Mouse (Mus musculus) spleen, adult 18-20 months (tissue): ENCODE measurements around the gene Mad2l1bp.

Source experiments
- DNase-seq, 2 experiments: peaks; one replicate each; pipeline ENCODE4 v3.0.0; 2022; ENCODE audit warnings: mixed read lengths in 2 of 2

Gene Mad2l1bp

DNA sequence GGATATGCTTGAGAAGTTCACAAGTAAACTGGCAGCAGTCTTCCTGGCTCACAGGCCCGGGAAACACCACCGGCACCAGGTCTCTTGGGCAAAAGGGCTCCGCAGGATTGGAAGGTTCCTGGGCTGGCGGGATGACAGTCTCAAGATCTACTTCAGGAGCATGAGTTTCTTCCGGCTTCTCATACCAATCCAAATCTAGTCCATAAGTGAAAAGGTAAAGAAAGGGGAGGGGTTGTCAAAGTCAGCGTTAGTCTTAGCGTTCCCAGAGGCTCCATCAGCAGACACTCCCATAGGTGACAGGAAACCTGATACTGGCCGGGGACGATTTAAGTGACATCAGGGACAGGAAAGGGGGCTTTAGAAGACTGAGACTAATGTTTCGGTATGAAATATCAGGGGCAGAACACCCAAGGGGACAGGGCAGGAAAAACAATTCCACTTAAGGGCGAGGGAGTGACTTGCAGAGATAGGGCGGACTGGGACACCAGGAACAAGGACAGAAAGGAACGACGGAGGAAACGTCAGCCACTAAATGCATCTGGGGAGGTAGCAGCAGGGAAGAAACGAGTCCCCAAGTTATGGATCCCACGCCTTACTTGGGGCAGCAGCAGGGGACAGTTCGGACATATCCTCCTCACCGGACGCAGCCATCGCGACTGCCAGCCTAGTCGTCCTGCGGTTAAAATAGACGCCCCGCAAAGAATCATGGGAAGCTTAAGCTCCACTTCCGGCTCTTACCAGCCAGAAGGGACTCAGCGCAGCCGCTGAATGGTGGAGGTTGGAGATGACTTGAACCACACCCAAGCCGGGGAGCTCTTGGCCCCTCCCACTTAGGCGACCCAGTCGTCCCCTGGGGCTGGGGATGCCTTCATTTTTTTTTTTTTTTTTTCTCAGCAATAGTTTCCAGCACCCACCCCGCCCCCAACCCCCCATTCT lies at the start of gene Mad2l1bp:
Mad2l1bp (minus strand) TSS at position 707 of the 936 bp plus-strand sequence.
- DNase-seq = peak; percentile 80 to 81

DNA sequence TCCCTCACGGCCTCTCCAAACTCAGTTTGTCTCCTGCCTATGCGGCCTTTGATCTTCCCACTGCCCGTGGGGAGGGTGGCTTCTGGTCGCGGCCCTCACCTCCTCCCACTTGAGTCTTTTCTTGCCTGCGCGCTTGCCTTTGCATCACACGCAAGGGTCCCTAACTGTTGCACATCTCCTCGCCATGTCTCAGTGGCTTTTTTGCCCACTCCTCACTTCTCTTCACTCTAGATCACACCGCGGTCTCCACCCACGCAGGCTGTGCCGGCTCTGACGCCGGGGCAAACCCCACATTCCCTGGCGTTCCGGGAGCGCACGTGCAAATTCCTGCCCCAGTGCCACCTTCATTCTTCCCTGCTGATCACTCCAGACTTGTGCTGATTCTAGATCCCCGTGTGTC lies 49.7 kb upstream of the Mad2l1bp start:
- no peak for DNase-seq

DNA sequence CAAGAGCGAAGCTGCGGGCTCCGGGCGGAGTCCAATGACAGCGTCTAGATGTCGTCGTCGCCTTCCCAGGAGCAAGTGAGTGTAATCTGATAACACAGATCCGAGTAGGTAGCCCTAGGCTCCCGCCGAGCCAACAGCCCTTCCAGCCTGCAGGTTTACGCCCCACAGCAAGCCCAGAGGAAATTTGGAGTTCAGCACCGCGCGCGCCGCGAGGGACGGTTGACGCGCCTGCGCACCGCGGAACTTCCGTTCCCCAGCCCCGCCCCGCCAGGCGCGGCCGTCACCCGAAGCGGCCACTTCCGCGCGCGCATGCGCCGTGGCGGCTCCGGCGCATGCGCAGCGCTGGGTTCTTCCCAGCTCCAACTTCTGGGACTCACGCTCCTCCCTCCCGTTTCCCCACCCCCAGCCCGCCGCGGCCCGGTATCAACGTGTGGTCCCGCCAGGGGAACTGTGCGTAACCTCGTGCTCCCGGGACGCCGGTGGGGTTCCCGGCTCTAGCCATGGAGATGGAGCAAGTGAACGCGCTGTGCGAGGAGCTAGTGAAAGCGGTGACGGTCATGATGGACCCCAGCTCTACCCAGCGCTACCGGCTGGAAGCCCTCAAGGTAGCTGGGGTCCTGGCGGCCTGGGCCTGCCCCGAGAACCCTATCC lies 49.2 kb upstream of the Mad2l1bp start, which contains the start of the genes Polh and Xpo5:
Polh (minus strand) TSS at position 225 of the 651 bp plus-strand sequence.
Xpo5 (plus strand) TSS at position 362 of the 651 bp plus-strand sequence.
- DNase-seq = peak; percentile 89 to 93

DNA sequence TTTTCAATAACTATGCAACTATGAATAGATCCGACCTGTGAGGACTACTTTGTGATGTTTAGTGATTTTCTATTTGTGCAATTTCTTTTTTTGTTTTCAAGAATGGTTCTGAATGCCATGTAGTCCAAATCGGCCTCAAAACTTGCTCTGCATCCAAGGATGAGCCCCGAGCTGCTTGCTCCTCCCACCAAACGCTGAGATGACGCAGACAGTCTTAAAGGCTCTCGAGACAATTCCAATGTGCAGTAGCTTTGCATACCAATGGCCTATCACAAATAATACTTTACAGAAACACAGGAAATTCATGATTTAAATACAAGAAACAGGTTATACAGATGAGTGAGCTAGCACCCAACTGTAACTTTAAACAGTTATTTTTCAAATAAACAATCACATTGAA lies 47.8 kb upstream of the Mad2l1bp start:
- no peak for DNase-seq

DNA sequence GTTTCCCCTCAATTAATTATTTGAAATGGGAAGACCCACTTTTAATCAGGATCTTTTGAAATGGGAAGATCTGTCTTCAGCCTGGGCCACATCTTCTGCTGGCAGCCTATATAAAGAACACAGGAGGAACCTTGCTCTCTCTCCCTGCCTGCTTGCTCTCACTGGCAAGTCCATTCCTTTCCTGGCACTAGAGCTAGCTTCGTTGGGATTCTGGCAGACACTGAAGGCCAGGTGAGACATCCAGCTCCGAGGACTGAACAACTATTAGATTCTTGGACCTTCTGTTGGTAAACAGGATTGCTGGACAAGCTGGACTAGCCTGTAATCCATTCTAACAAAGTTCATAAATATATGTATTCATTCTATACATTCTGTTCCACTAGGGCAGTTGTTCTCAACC lies 35.5 kb upstream of the Mad2l1bp start:
- DNase-seq = no peak

DNA sequence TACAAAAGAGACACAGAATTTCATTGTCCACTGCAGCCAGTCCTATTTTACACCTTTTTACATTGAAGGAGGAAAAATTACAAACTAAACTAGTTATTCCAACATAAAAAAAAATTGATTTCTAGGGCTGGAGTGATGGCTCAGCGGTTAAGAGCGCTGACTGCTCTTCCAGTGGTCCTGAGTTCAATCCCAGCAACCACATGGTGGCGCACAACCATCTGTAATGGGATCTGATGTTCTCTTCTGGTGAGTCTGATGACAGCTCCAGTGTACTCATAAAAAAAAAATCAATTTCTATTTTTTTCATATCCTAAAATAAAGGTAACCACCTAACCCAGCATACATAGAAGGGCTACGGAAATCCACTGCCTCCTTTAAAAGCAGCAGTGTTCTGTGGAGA lies 28.9 kb upstream of the Mad2l1bp start:
- no peak for DNase-seq

DNA sequence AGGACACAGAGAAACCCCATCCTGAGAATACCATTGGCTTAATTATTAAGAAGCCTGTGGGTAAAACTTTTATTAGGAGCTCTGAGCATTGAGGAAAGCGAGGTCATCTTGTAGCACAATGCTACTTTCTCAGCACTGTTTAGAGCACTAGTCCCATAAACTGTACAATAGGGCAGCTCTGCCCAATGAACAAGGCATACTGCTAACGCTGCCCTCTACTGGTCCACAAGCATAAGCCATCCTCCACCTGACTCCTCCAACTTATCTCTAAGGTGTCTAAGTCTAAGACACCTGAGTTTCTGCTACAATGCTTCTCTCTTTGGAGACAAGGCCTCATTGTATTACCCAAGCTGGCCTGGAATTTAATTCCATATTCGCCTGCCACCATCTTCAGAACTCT lies 17.2 kb upstream of the Mad2l1bp start:
- DNase-seq = no peak

DNA sequence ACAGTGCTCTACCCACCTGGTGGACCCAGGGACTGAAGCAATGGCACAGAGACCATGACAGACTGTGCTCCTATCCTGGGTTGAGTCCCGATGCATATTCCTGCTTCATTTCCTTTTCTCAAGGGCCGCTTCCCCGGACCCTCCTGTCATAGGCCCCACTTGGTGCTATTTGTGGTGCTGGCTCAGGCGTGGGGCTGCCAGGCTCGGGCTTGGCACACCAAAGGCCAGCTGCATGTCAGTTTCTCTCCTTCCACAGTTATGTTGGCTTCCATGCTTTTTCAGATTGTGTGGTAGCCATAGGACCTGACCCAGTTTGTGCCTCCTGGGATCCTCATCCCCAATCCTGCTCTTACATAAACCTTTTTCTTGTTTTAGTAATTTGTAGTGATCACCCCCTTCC lies 15.4 kb upstream of the Mad2l1bp start:
- DNase-seq = no peak

DNA sequence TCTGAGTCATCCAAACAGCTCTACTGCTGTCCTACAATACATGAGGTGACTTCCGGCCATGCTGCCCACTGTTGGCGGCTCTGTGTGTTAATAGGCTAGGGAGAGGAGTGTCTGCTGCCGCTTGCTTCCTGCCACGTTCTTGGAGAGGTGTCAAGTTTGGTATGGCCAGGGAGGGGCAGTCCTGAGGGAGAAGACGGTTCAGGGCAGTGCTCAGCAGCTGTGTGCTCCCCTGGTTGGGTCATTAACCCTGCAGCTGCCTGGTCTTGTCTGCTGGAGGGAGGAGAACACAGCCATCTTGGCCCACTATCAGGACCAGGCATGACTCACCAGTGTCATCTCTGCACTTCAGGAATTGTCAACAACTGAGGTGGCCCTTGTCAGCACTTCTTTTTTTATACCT lies 15.0 kb upstream of the Mad2l1bp start:
- no peak for DNase-seq

DNA sequence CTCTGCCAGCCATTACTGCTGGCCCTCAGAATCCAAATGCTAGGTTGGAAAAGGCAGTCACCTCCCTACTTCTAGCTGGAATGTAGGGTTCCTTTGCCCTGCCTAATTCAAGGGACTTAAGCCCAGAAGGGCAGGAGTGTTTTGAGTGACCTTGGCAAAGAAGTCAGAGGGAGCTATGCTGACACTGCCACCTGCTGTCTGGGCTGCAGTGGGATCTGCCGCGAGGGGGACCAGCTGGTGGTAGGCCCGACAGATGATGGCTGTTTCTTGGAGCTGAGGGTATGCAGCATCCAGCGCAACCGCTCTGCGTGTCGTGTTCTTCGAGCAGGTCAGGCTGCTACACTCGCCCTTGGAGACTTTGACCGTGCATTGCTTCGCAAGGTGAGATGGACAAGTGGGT lies 13.7 kb upstream of the Mad2l1bp start:
- DNase-seq = no peak

DNA sequence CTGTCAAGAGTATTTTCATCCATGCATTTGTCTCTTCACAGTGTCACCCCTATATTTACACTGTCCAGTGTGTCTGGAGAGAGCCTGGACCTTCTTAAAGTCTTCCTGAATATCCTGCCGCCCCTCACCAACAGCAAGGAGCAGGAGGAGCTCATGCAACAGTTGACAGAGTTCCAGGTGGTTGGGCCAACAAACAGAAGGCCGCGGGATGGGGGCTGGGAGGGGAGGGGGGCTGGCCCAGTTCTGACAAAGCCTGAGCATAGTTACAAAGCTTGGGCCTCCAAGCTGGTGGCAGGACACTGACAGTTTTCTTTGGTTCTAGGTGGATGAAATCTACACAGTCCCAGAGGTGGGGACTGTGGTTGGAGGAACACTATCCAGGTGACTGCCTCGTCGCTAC lies 12.9 kb upstream of the Mad2l1bp start:
- no peak for DNase-seq

DNA sequence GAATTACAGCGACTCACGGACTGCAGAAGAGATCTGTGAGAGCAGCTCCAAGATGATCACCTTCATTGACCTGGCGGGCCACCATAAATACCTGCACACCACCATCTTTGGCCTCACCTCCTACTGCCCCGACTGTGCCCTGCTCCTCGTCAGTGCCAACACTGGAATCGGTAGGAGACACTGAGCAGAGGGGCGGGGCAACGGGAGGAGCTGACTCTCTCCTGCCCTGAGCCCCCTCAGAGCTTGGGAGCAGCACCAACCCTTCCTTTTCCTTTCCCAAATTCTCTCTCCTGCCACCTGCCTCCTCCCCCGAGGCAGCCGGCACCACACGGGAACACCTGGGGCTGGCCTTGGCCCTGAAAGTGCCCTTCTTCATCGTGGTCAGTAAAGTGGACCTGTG lies 12.1 kb upstream of the Mad2l1bp start:
- DNase-seq = no peak

DNA sequence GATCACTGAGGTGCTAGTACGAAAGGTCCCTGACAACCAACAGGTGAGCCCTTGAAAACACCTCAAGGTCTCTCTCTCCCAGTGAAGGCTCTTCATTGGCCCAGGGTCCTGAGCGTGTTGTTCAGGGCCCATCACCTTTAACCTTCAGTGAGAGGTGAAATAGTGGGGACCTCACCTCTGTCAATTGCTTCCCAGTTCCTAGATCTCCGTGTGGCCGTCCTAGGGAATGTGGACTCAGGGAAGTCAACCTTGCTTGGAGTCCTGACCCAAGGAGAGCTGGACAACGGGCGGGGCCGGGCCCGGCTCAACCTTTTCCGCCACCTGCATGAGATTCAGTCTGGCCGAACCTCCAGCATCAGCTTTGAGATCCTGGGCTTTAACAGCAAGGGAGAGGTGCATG lies 11.4 kb upstream of the Mad2l1bp start:
- no peak for DNase-seq

DNA sequence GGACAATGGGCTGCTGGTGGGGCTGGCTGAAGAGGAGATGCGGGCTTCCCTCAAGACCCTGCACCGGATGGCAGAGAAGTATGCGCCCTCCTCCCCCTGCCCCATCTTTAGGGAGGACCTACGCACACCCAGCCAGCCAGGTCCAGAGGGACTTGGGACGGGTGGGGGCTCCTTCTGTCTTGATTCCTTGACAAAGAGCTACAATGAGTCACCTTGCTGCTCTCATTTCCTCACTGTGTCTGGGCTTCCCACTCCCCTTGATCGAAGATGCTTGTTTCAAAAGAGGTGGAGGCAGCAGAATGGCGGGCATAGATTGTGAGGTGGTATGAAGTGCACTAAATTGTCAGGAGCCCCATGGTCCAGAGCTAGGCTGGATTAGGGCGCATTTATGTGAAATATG lies 10.9 kb upstream of the Mad2l1bp start:
- DNase-seq = no peak

DNA sequence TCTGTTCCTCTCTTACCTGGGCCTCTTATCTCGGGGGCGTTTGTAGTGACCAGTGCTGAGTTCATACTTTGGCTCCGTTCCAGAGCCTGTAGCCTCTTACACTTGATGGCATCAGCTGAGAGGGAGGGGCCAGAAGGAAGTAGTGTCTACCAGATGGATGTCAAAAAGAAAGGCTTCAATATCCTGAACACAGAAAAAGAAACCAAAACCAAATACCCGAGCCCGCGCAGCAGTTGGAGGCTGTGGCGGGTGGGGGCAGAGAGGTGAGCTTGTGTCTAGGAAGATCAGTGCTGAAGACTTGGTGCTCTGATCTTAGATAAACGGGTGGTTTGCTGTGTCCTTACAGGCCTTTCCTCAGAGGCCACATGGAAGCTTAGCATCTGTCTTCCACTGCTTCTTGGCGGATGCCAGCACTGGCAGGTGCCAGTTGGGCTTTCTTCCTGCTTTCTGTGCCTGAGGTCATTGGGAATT lies 9.6 kb upstream of the Mad2l1bp start:
- peak; percentile 32 to 46 for DNase-seq

DNA sequence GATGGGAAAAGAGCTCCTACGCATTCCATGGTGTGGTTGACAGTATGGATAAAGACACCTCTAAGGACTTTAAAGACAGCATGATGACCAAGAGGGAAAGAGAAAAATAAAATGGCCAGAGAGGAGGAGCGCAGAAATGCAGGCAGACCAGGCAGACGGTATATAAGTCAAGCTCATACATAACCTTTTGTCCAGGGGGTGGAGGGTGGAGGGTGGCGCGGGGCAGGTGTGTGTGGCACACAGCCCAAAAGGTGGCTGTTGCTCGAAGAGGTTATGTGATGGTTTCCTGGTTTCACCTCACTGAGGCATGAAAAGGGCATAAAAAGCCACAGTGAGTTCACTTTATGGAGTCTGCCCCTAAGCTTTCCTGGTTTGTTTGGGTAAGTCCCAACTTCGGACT lies 9.2 kb upstream of the Mad2l1bp start:
- DNase-seq = no peak

DNA sequence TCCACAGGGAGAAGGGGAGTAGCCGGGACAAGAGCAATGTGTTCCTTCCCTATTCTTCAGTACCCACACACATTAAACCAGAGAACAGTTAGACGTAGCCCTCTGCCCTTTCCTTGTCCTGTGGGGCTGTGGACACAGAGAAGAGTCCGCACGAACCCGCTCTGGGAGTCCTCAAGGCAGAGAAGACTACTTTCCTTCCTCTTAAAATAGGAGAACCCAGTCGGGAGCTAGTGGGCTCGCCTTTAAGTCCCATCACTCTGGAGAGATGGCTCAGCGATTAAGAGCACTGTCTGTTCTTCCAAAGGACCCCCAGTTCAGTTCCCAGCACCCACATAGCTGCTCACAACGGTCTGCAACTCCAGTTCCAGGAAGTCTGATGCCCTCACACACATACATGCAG lies 8.4 kb upstream of the Mad2l1bp start:
- no peak for DNase-seq

DNA sequence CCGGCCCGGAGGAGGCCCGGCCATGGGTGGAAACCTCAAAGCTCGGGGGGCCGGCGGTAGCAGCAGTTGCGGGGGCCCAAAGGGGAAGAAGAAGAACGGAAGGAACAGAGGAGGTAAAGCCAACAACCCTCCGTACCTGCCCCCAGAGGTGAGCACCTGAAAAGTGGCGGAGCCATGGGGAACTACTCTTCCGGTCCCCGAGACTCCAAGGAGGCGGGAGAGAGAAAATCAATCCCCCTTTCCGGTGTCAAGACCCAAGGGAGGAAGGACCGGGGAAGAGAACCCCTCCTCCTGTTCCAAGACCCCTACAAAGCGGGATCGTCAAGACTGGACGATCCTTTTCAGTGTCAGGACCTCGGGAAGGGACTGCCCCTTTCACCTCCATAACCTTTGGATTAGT lies 7.8 kb upstream of the Mad2l1bp start:
- DNase-seq = no peak

DNA sequence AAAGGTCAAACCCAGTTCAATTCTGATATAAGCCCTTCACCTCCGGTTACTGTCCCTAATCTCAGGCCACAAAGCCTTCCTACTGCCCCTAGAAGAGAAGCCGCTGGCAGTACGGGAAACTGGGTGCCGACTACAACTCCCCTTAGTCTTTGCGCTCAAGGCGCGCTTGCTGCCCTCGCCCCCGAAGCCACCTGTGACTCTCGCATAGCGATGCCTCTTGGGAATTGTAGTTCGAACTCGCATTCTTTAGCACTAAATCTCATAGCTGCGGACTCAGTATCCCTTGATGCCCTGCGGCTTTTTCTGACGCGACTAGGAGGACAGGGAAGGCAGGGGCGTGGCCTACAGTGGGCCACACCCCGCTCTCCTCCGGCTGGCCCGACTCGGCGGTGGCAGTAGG lies 7.3 kb upstream of the Mad2l1bp start, which contains the start of gene Gtpbp2:
Gtpbp2 (plus strand) TSS at position 347 of the 400 bp plus-strand sequence.
- DNase-seq = peak; percentile 93 to 94

DNA sequence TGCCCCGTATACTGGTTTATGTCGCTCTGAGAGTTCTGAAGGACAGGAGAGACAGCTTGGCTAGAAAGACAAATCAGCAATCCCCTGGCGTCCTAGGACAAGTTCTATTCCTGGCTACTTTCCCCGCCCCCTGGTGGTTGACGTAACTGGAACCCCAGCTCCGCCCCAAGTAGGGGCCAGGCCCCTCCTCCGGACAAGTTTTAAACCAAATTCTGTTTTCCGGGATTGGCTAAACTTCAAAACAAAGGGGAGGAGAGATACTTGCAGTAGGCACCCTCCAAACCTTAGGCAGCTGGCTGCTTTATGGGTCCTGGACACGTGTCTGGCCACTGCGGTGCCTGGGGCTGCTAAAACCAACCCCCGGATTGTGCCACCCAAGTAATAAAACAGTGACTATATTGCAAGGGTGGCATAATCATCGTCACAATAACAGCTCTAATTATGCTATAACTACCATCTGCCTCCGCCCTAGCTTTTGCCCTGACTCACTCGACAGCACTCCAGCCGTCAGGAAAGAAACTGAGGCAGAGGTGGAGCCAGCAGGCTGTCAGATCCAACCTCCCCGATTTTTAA lies 6.8 kb upstream of the Mad2l1bp start:
- DNase-seq = peak; percentile 85 to 92

DNA sequence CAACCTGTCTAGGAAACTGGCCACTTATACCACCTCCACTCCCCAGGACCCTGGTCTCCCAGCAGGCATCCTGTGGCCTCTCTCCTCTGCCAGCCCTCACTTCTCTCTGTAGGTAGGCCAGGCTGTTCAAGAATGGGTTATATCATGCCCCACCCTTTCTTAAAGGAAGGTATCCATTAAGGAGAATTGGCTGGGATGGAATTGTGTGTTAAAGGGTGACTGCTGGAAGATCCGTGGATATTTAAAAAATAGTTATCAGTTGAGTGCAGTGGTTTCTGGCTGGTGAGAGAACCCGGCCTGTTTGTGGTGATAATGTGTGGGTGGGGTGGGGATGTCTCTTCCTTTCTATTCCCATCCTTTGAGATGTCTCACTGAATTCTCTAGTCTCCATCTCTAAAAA lies 5.9 kb upstream of the Mad2l1bp start:
- DNase-seq = no peak

DNA sequence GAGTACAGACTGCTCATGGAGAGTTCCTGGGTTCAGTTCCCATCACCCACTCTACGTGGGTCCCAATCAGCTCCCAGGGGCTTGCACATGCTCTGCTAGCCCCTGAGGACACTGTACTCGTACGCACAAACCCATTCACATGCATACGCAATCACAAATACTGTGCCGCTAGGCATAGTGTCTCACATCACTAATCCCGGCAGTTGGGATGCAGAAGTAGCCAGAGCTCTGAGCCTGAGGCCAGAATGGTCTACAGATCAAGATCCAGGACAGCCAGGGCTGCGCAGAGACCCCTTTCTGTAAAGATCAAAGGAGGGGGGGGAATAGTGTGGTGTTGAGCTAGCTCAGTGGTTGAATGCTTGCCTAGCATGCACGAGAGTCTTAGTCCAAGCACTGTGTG lies 3.8 kb upstream of the Mad2l1bp start:
- no peak for DNase-seq

DNA sequence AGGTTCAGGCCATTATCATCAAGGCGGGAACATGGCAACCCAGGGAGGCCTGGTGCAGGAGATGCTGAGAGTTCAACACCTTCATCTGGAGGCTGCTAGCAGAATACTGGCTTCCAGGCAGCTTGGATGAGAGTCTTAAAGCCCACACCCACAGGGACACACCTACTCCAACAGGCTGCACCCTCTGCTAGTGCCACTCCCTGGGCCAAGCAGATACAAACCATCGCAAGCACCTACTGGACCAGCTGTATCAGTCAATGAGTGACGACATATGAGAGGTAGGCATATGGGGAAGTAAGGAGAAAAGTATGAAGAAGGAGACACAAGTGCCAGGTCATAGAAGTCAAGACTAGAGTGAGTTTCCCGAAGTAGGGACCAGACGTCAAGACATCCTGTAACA lies 3.3 kb upstream of the Mad2l1bp start:
- DNase-seq = no peak

DNA sequence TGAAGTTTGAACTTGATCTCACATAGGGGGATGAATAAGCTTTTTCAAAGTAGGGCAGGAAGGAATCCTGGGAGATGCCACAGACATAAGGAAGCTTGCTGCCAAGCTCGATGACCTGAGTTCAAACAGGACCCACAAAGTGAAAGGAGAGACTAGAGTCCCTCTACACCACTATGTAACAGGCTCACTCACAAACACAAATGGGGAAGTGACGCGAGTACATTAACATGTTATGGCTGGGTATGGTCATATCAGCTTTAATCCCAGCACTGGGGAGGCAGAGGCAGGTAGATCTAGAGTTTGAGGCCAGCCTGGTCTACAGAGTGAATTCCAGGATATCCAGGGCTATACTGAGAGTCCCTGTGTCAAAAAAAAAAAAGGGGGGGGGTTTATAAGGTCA lies 983 bp upstream of the Mad2l1bp start:
- DNase-seq = no peak
